Mouse (Mus musculus) lung, postnatal 14 days (tissue): Measurements from ENCODE around the gene Top1.

ENCODE experiments used
- DNase-seq: peaks from one replicate; pipeline ENCODE4 v3.0.0; 2021

Gene Top1

DNA sequence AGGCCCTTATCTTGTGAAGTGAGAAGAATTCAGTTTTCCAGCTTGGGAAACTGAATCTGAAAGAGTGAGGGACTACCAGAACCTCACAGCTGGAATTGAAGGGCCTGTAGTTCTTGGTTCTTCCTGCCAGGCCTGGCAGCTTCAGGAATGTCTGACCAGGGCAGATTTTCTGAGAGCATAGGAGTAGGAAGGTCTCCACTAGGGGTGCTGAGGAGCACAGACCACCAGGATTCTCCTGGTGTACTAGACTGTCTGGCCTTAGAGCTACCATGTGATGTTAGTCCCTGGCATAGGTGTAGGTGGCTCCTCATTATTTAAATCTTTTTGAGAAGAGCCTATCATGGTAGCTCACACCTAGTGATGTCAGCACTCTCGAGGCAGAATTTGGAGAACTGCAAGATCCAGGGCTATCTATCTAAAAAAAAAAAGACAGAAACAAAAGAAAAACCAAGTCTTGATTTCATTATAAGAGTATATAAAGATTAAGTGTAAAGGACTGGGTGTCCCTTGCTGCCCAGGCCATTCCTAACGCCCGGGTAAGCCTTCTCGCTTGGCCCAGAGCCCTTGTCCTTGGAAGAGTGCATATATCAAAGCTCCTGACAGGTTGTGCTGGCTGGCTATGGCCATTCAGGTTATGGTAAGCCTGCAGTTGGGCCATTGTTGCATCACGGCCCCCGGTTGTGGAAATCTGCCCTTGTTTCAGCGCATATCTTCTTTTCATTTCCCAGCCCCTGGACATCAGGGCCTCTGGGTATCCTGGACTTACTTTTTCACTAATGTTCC is 98.5 kb downstream of the Top1 start:
- DNase-seq, result peak; percentile 87

DNA sequence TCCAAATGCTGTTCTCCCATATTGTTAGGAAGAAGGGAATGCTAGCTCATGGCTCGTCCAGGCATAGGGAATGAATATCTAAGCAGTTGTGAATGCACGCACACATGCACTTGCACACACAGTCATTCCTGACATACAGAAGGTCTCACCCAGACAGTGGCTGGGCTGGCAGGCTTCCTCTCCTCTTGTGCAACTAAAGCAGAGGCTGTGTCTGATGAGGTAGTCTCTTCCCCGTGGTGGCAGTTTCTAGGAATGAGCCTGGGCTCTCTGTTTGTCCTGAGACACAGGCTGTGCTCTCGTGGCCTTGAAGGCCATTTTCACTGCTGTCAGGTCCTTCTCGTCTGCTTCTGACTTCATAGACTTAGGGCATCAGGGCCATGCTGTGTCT is 99.1 kb downstream of the Top1 start:
- DNase-seq, result peak; percentile 47

DNA sequence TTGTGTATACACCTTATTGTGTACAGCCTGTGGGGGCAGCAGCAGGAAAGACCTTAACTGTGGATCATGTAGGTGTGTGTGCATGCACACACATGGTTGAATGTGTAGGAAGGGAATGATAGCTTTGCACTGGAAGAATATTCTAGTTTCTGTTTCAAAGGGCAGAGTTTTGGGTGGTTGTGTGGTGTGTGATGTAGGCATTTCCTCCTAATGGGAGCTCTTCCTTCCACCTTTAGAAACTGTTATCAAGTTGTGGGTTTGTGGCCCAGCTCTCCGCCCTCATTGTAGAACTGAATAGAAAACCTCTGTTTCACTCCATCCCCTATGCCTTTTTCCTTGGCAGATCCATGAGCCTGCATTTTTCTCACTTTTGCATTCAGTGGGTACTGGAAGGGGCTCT is 99.8 kb downstream of the Top1 start:
- no peak for DNase-seq

DNA sequence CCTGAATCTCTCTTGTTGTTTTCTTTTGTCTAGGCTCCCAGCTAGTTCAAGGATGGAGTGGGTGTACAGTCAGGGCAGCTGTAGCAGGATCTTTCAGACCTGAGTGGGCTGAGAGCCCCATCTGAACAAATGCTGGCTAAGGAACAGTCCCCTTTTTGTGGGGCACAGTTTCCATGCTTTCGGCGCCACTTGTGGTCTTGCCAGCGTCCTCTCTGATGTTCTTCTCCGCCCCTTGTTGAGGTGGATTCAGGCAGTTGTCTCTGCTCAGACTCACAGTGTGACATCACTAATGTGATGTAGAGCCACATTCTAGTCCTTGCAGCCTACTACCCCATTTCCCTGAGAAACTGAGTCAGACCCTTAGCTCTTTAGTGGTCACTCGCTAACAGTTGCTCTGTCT is 100.9 kb downstream of the Top1 start:
- no peak for DNase-seq

DNA sequence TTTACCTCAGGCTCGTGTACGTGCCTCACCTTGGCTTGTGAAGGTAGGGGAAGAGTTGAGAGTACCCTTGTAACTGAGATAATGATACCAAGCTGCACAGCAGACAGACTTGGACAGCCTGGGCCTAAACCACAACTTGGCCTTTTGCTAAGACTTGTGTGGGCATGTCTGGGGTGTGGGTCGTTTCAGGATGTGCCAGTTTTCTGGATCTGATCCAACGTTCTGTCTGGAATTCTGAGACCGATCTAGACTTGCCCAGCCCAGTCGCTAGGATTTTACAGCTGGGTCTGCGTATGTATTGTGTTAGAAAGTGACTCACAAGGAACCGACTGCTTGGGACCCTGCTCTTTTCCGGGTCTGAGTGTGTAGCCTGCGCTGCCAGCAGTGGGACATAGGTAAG is 101.4 kb downstream of the Top1 start:
- DNase-seq, result no peak

DNA sequence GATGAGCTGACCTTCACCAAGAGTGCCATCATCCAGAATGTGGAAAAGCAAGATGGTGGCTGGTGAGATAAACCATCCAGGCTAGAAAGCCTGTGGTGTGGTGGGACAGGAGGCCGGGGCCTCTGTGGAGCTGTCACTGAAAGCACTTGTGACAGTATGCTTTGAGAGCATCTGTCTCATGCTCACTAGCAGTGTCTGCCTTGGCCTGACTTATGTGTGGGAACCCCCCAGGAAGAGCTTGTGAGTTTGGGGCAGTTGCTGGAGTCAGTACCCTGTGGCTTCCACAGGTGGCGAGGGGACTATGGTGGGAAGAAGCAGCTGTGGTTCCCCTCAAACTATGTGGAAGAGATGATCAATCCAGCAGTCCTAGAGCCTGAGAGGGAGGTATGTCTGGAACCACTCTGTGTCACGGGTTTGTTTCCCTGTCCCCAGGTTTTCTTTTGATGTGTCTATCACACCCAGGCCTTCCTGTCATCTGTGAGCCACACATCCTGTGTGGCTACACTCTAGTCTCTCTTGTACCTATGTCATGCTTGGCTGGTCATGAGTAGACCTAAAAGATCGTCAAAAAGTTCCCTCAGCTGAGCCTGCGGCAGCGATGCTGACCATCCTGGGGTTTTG is 111.0 kb downstream of the Top1 start:
- no peak for DNase-seq

DNA sequence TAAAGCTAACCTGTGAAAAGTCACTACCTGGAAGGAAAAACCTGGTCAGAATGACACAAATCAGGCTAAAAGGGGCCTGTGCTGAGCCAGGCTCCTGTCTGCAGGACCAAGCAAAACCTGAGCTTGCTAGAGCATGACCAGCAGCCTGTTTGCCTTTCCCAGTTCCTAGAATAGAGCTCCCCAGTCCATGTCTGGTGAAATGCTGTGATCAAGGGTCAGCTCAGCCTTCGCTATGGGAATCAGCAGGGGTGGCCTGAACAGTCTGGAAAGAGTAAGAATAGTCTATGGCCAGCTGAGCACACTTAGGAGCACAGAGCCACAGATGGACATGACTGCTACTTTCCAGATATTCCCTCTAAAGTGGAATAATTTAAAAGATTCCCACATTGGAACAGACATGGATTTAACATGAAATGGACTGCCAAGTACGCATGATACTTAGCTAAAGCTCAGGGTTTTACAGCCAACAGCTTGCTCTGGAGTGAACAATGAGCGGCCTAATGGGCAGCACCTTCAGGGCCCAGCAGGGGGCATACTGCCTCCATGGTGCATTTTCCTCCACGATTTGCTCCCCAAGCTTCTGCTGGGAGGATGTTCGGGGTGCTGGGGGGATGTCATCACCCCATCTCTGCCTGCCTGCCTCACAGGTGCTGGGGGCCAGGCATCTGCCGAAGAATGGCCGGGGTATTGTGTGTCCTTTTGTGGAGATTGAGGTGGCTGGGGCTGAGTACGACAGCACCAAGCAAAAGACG is 114.9 kb downstream of the Top1 start:
- DNase-seq, result peak; percentile 66

DNA sequence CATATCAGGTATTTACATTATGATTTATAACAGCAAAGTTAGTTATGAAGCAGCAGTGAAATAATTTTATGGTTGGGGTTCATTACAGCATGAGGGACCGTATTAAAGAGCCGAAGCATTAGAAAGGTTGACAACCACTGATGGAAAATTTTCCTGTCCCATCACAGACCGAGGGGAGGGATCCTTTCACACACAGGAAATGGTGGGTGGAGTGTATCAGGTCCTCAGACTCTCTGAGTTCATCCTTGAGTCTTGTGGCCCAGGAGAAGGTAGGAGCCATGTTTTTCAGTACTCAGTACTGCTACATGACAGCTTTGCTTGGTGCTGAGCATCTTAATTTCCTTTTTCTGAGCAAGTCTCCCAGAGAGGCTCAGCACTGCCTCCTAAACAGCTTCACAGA is 118.1 kb downstream of the Top1 start:
- no peak for DNase-seq

DNA sequence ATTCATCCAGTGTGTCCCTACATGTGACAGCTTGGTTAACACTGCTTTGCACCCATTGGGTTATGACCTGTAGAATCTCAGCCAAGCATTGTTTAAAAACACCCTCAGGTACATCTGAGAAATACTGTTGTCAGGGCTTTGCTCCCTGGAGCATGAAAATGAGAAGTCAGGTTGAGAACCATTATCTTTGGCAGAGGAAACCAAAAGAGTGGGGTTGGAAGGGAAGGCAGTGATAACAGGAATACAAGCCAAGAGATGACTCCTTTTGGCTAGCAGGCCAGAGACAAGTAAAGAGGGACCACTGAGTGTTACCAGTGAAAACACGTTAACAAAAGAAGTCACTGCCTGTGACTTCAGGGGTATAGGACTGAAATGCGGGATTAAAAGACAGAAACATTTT is 118.7 kb downstream of the Top1 start:
- no peak for DNase-seq

DNA sequence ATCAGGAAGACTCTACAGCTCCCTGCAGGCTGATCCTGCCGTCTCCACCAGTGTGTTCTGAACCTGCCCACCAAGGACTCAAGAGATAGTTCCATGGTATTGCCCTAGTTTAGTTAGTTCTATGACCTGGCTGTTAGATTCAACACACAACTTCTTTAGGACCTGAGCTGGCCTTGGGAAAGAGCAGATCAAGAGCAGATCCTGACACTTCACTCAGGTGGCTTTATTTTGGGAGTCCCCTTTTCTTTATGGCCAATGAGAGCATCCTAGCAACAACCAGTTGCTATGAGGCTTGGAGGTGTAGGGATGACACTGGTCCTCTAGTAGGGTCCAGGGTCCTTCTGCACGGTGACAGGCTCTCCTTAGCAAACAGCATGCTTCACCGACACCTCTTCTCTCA is 119.4 kb downstream of the Top1 start:
- DNase-seq, result no peak

DNA sequence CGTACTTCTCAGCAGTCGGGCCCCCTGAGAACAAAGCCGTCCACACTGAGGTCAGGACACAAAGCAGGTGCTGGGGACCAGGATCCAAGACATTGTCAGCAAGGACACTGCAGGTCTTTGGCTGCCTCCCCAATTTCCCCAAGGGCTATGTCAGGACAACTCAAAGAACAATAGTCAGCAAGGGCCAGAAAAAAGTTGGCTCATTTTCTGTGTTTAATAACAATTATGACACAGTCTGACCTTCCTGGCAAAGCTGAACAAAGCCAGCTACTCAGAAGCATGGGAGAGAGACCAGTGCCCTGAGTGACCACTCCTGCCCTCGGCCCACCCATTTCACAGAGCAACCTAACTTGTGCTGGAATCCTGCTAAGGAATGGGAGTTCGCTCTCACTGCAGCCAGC is 120.7 kb downstream of the Top1 start:
- peak; percentile 71 for DNase-seq

DNA sequence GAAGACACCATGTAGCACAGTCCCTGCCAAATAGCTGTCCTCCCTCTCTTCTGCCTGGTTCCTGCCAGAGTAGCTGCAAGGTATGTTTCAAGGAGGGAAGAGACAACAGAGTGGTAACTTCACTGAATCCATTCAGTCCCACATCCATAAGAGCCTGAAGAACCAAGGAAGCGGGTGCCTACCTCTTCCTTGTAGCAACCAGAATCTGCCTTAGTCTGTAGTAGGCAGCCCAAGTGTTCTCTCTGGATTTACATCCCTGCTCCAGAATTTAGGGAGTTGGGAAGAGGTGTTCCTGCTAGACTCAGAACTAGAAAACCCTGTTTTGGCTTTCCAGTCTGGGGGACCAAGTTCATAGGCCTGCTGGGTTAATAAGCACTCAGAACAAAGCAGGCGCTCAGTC is 121.5 kb downstream of the Top1 start:
- no peak for DNase-seq

DNA sequence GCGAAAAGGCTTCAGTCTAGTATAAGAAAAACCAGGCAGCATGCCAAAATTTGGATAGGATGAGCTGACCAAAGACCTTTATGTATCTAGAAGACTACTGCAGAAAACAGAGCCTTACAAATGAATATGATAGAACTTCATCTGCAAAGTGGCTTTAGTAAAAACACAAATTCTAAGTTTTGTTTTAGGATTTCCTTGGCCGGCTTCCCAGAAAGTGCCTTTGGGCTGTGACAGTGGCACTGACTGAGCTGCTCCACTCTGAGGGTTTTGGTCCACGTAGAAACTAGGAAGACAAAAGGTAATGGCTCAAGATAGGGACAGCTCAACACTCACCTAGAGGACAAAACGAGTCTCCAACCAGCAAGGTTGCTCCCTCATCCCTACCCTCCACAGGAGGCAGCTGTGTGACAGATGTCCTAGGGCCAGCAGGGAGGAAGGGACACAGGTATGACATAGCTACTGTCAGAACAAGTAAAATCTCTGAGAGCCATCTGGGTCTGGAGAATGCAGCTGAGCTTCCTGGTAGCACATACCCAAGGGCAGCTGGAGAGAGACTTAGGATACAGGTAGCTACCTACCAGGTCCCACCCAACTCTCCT is 122.5 kb downstream of the Top1 start:
- DNase-seq, result no peak

DNA sequence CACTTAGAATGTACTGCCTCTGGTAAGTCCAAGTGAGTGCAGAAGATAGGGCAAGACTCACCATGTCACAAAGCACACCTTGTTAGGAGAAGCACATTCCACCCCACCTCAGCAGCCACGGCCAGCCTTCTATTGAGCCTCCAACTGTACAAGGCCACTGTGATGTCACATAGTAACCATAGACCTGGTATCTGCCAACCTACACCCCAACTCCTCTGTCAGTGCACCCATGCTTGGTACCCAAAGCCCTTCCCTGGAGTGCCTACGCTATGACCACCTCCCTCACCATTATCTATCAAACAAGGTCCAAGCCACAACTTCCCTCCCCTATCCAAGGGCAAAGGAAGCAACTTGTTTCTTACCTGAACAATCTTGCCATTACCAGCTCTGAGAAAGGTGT is 123.3 kb downstream of the Top1 start:
- DNase-seq, result no peak

DNA sequence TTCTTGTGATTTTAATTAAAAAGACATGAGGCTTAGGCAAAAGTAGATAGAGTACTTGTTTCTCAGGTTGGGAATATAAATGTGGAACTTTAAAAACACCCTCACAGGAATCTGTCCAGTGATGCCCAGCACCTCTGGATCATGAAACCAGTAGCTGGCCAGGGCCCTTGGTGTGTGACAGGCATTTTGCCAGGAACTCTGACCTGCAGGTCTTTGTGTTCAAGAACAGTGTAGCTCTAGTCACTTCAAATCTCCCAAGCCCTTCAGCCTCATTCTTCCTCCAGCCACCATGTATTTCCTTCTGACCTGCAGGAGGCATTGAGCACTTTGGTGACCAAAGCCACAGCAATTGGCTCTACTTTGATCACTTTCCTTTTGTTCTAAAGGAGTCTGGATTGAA is 124.7 kb downstream of the Top1 start:
- no peak for DNase-seq

DNA sequence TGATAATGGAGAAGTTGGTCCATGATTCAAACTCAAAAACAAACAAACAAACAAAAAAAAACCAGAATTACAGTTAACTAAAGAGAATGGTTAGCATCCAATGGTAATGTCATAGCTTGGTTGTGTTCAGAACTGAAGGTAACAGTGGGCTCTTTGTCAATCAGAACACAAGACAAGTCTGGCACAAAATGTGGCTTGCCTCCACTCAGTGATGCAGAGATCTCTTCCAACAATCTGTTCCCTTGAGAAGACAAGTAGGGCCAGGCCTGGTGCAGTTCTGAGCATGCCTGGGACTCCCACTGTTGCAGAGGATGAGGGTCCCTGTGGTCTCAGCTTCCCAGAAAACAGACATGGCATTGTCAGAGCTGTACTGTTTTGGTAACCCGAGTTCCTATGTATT is 125.2 kb downstream of the Top1 start:
- DNase-seq, result no peak

DNA sequence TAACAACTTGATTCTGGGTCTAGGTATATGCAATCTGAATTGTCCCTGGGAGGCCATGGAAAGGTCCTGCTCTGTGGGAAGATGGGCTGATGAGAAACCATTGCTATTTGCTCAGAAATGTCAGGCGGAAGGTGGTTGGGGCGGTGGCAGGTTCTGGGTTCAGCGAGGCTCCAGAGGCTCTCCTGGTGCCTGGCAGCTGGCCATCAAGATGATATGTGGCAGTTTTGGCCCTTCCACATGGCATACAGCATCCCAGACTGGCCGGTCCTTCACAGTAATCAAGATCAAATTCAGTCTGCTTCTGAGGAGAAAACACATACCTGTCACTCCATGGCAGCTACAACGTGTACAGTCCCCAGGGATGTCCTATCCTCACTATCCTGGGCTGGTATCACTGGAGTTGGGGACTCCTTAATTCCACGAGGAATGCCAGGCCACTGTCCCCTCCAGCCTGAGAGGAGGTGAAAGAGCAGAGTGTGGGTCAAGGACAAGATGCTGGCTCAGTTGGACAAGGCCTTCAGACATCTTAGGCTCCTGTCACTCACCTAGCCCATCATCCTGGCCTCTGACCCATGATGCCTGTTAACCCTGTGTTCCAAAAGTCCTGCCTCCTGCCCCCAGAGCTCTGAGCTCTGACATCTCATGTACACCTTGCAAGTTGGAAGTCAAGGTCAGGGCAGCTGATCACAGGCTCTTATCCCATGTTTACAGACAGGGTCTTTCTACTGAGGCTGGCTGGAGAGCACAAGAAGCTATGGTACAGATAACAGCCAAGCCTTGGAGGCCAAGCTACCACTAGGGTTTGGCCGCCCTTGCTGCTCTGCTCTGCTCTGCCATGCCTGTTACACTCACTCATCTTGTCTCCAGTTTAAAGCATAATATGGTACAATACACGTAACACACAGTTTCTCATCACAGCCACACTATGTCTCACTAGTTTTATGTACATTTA is 125.9 kb downstream of the Top1 start:
- no peak for DNase-seq
